Mouse (Mus musculus) brain, adult 2 months (tissue): ENCODE results near the gene A4gnt.

Experiments used
- DNase-seq: peaks from one replicate; pipeline ENCODE4 v3.0.0; 2011; ENCODE audit warnings: low read depth, low spot score

A4gnt gene

GRCm38 (mm10) chr9:99632264-99632663, 20.0 kb downstream of the A4gnt start:
- DNase-seq, result peak; percentile 21

- DNase-seq, result no peak
Measured at GRCm38 (mm10) chr9:99636776-99637175, 24.5 kb downstream of the A4gnt start.

GRCm38 (mm10) chr9:99637227-99637626, 24.9 kb downstream of the A4gnt start:
- no peak for DNase-seq

GRCm38 (mm10) chr9:99637736-99638135, 25.4 kb downstream of the A4gnt start:
- no peak for DNase-seq

- DNase-seq, result no peak
Measured at GRCm38 (mm10) chr9:99639957-99640356, 27.7 kb downstream of the A4gnt start.

GRCm38 (mm10) chr9:99645416-99645815, 33.1 kb downstream of the A4gnt start:
- peak; percentile 38 for DNase-seq

GRCm38 (mm10) chr9:99646102-99646501, 33.8 kb downstream of the A4gnt start:
- no peak for DNase-seq

GRCm38 (mm10) chr9:99660756-99661155, 48.5 kb downstream of the A4gnt start:
- no peak for DNase-seq

- no peak for DNase-seq
Measured at GRCm38 (mm10) chr9:99661606-99662166, 49.4 kb downstream of the A4gnt start.

- peak; percentile 82 for DNase-seq
Measured at GRCm38 (mm10) chr9:99662406-99662805, 50.1 kb downstream of the A4gnt start.

- no peak for DNase-seq
Measured at GRCm38 (mm10) chr9:99662887-99663286, 50.6 kb downstream of the A4gnt start.

- DNase-seq, result no peak
Measured at GRCm38 (mm10) chr9:99667596-99667995, 55.3 kb downstream of the A4gnt start.

- peak; percentile 17 for DNase-seq
Measured at GRCm38 (mm10) chr9:99671603-99672002, 59.3 kb downstream of the A4gnt start.
